Mouse (Mus musculus) gastrocnemius, postnatal 4 days (tissue): ENCODE data around the gene Cmas. TPM values are rescaled to one million over a fixed set of nuclear protein-coding genes. Genes with fewer than 3 reads are reported as not detected.
A peak's percentile ranks its signal among the peaks of the same experiment; 100 is the strongest.

Experiments used
- DNase-seq, 2 experiments: peaks; one replicate each; pipeline ENCODE4 v3.0.0; 2021 to 2022; ENCODE audit warnings: low spot score in 2 of 2, mixed read lengths in 2 of 2
- total RNA-seq, 2 experiments: library from RNA; stranded (reverse); gene quantifications; 2 replicates each; pipeline ENCODE4 v1.2.3; 2021

The Cmas gene
- total RNA-seq, 2 experiments from 2014 or later = 40.8 to 42.0 TPM

GRCm38 (mm10) chr6:142792241-142792968, 35.9 kb downstream of the Cmas start:
- DNase-seq = no peak

DNA sequence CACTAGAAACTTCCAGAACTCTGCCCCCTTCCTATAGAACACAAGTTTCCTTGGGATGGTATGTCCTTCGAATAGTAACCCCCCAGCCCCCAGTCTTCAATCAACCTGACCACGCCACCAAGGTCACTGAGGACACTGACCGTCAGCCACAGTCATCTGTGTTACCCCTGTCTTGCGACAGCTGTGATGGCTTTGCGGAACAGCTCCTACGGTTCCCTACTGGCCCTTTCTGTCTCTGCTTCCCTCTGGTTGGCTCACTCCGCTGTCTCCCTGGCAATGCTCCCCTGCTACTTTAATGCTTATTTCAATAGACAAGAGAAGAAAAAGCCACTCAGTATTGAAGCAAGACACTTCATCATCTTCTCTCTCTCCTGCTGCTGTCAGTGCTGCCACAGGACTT, 37.0 kb downstream of the Cmas start:
- DNase-seq = peak in 1 of 2 experiments; percentile 18

GRCm38 (mm10) chr6:142795087-142795486, 38.6 kb downstream of the Cmas start:
- no peak for DNase-seq

- no peak for DNase-seq
Measured at GRCm38 (mm10) chr6:142795655-142796441, 39.4 kb downstream of the Cmas start.

DNA sequence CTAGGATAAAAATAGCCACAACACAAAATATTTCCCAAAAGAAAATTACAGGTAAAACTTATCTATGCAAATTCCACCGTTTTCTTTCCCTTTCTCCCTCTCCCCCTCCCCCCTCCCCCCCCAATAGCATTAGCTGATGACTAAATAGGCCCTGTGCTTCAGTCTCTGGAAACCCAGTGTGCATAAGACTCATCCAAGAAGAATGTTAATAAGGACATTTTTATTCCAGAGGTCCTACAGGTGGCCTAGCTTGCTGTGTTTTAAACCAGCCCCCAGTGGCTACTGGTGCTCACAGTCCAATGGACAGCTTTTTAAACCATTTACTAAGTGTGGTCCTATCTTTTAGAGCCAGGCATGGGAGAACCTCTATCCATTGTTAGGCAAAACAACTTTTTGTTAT, 41.5 kb downstream of the Cmas start:
- no peak for DNase-seq

GRCm38 (mm10) chr6:142798837-142799236, 42.4 kb downstream of the Cmas start:
- no peak for DNase-seq

- no peak for DNase-seq
Measured at GRCm38 (mm10) chr6:142799704-142800374, 43.4 kb downstream of the Cmas start.

- no peak for DNase-seq
Measured at GRCm38 (mm10) chr6:142801687-142802086, 45.2 kb downstream of the Cmas start.

DNA sequence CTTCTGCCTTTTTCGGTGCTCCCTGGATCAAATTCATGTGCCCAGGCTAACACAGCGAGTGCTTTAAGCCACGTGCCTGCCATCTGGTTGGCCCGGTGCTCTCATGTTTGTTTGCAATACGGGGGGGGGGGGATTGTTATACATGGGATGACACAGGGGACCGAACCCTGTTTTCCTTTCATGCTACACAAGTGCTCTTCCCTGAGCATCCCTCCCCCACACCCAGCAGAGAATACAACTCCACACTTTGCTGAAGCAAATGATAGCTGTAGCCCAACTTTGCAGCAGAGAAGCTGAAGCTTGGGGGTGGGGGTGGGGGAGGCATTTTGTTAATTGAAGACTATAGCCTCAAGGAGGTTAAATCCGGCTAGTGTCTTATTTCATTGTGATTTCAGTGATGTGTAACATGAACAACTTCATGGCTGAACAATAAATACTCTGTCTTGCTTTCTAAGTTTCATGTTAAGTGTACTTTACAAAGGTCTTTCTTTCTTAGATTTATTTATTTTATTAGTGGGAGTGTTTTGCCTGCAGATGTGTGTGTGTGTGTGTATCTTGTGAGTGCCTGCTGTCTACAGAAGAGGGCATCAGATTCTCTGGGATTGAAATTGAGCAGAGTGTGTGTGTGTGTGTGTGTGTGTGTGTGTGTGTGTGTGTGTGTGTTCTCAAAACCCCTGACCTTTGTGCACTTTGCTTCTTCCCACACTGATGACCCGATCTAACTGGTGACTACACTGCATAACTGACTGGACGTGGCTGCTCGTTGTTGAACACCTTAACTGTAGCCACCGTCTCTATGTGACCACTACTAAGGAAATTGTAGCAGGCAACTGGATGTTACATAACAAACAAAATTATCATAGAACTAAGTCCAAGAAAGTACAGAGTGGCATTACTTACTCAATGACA, 46.4 kb downstream of the Cmas start:
- no peak for DNase-seq

DNA sequence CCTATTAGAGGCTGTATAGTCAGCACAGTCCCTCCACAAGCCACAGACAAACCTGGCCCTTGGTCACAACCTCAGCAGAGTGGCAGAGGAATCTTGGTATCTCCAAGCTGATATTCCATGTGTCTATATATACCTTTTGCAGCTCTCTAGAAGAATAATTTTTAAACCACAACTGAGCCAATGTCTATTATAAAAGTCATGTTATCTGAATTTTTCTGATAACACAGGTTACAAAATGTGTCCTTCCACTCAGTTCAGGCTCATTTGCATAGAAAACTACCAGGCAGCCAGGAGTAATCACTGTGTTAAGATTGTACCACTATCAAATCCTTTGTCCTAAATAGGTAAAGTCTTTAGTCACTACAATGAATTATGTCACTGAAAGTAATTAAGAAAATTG, 47.9 kb downstream of the Cmas start, which contains the start of gene Sult6b2:
Gene Sult6b2 (minus strand): TSS at position 101 of the 400 bp plus-strand sequence.
- no peak for DNase-seq

- DNase-seq = no peak
Measured at GRCm38 (mm10) chr6:142806326-142806725, 49.8 kb downstream of the Cmas start.

DNA sequence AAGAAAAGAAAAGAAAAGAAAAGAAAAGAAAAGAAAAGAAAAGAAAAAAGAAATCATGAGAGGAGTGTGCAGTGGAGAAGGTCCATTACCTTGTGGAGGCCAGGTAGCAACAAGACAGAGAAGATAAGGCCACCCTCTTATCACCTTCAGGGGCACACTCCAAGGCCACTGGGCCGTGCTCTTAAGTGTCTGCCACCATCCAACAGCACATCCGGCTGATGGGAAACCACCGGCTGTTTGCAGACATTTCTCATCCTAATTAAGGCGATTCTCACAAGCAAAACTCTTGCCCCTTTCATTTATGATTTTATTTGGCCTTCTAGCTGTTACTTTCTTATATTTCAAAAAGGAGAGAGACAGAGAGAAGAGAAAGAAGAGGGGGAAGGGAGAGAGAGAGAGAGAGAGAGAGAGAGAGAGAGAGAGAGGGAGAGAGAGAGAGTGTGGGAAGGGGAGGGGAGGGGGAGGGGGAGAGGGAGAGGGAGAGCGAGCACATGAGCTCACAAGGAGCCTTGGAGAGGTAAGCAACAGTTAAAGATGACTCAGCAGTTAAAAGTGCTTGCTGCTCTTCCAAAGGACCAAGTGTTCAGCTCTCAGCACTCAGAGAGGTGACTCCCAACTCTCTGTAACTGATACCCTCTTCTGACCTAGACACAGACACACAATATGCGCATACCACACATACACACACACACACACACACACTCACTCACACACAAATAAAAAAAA, 53.0 kb downstream of the Cmas start:
- no peak for DNase-seq

DNA sequence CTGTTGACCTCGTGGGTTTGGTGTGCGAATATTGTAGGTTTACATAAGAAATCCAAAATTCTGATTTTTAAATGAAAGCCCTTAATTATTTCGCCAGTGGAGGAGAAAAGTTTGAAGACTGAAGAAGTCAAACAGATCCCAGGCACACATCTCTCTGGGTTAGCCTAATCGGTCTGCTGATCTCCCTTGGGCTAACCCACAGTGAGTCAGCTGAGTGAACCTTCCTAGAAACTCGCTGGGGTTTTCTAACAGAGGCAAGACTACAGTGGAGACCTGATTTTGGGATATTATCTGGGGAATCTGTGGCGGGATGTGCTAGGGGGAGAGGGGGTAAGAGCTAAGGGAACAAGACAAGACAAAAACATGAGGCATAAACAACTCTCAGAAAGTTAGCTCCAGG, 53.8 kb downstream of the Cmas start:
- DNase-seq = no peak

DNA sequence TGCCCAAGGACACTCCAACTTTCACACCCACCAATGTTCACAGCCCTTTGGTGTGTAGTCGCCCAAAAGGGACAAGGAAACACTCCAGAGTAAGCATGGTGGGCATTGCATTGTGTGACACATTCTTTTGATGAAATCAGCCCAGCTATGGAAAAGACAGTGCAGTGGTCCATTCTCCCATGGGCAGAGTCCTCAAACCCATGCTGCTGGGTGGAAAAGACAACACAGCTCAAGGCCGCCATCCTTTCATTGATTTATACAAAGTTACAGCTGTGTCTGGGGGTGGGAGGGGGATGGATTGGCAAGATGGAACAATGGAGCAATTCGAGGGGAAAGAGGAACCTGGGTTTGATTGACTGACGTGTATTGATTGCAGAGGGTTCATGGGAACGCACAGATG, 56.5 kb downstream of the Cmas start:
- no peak for DNase-seq

DNA sequence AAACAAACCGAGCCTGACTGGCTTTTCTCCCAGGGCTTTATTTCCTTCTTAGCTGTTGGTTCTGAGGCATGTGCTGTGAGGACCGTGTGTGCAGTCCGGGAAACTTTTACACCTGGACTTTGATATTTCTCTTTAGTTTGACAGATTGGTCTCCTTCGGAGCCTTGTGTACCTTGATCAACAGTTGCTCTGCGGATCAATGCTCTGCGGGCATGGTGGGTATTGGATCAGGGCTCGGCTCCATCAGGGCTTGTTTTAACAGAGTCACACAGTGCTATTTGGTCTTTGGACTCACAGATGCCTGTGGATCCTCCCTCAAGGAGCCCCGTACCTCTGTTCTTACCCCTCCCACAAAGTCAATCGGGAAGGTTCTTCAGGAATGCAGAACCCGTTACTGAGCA, 57.5 kb downstream of the Cmas start:
- DNase-seq = no peak

DNA sequence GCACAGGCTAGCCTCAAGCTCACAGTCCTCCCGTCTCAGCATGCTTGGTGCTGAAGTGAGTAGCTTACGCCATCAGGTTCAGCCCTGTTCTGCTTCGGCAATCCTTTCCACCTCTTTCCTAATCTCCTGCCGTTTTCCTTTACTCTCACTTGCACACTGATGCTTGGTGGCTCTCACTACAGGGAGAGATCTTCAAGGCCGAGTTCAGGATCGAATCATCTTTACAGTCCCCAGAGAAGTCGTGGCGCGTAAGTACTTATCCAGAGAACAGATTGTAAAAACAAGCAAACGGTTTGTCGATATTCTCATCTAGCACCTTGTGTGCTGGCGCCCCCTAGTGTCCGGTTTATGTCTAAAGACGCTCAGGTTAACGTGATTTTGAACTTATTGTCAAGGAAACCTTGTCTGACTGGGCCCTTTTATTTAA, 58.0 kb downstream of the Cmas start:
- peak; percentile 53 to 81 for DNase-seq

DNA sequence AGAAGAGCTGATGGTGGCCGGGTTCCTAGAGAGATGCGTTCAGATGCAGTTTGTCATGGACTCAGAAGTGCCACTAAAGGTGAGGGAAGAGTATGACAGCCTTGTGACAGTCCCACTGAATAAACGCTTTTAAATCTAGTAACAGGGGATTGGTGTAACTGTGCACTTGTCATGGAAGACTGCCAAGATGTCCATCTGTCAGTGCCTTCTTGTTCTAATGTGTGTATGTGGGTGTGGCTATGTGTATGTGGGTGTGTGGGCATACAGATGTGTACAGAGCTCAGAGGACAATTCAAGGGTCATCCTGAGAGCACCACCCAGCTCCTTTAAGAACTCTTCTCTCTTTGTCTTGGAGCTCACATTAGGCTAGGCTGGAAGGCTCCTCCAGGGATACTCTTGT, 59.0 kb downstream of the Cmas start:
- no peak for DNase-seq

GRCm38 (mm10) chr6:142818306-142818705, 61.8 kb downstream of the Cmas start:
- DNase-seq = no peak

DNA sequence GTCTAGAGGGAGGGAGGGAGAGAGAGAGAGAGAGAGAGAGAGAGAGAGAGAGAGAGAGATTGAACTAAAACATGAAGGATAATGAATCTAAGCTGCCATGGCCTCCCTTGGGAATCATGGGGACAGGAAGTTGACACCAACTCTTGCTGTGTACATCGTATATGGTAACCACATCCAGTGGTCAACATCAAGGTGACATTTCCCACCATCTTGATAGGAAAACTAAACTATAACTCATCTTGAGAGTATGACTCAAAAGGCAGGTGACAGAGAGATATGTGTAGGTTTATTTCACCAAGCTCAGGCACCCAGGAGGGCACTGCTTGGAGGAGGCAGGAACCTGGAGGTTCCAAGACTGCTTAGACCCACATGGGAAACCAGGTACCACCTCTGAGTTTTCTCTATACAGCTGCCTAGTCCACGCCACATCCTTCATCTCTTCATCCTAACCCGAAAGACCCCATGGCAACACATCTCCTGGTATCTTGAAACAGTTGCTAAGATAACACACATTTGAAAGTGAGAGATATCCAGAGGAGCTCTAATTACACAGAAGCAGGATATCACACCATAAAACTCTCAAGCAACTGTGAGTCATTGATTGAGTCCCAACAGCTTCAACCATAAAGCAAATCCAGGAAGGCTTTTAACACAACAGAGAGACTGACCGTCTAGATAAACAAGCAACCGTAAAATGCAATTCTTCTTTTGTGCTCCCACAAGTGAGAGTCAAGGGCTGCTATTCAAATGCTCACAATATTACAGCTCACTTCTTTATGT, 66.7 kb downstream of the Cmas start:
- no peak for DNase-seq
